Mouse (Mus musculus): Measurements from ENCODE around the gene Angptl8. TPM values are rescaled to one million over a fixed set of nuclear protein-coding genes. Genes with fewer than 3 reads are reported as not detected.

The Angptl8 gene
- polyA plus RNA-seq, 1 experiment from 2014 or later: 14.1 TPM

- H3K36me3 ChIP-seq: peaks cover 18% of the 10 kb centered on the region
- no peaks in the 10 kb centered on the region for H3K27me3 ChIP-seq (replicated peaks)
- no peak overlapping the region for H3K4me3 ChIP-seq
- WGBS (ENCODE audit: insufficient replicate concordance): 71% methylated on average over 4 of the region's 4 CpGs
- ATAC-seq: no peak
- peaks cover 11% of the 10 kb centered on the region; the same call in 1 of the 2 replicates for H3K4me1 ChIP-seq
- H3K9ac ChIP-seq: no peak overlapping the region
- no peak overlapping the region for H3K4me2 ChIP-seq
- no peaks in the 10 kb centered on the region for H3K9me3 ChIP-seq (replicated peaks)
- no peak overlapping the region for H3K27ac ChIP-seq
Measured at GRCm38 (mm10) chr9:21818125-21818524, 17.2 kb upstream of the Angptl8 start.

- Histone ChIP-seq H3K36me3 (peaks cover 17% of the 10 kb centered on the region), H3K27ac (no peak overlapping the region), H3K4me2 (no peak overlapping the region), H3K9me3 (replicated peaks) (no peaks in the 10 kb centered on the region), H3K9ac (no peak overlapping the region), H3K4me3 (no peak overlapping the region), H3K4me1 (peaks cover 11% of the 10 kb centered on the region; the same call in 1 of the 2 replicates), H3K27me3 (replicated peaks) (no peaks in the 10 kb centered on the region)
- no peak for ATAC-seq
- WGBS (ENCODE audit: insufficient replicate concordance): 78% methylated on average over 6 of the region's 6 CpGs
Measured at GRCm38 (mm10) chr9:21818561-21818960, 16.7 kb upstream of the Angptl8 start.

- Histone ChIP-seq H3K27me3 (replicated peaks) (no peaks in the 10 kb centered on the region), H3K4me1 (peaks cover 11% of the 10 kb centered on the region; the same call in 1 of the 2 replicates), H3K4me3 (no peak overlapping the region), H3K4me2 (no peak overlapping the region), H3K9ac (no peak overlapping the region), H3K36me3 (peaks cover 15% of the 10 kb centered on the region), H3K27ac (no peak overlapping the region), H3K9me3 (replicated peaks) (no peaks in the 10 kb centered on the region)
- no peak for ATAC-seq
- 71% methylated on average over 2 of the region's 2 CpGs for WGBS (ENCODE audit: insufficient replicate concordance)
Measured at GRCm38 (mm10) chr9:21819181-21819729, 16.1 kb upstream of the Angptl8 start.

GRCm38 (mm10) chr9:21820183-21820582 is 15.1 kb upstream of the Angptl8 start:
- Histone ChIP-seq H3K9me3 (replicated peaks) (no peaks in the 10 kb centered on the region), H3K4me3 (no peak overlapping the region), H3K4me1 (peaks cover 11% of the 10 kb centered on the region; the same call in 1 of the 2 replicates), H3K9ac (no peak overlapping the region), H3K36me3 (peaks cover 10% of the 10 kb centered on the region; the same call in 1 of the 2 replicates), H3K27me3 (replicated peaks) (no peaks in the 10 kb centered on the region), H3K27ac (no peak overlapping the region), H3K4me2 (no peak overlapping the region)
- no peak for ATAC-seq
- 75% methylated on average over 12 of the region's 12 CpGs for WGBS (ENCODE audit: insufficient replicate concordance)

GRCm38 (mm10) chr9:21822686-21823085 is 12.6 kb upstream of the Angptl8 start:
- Histone ChIP-seq H3K9ac (no peak overlapping the region), H3K4me1 (peaks cover 4% of the 10 kb centered on the region; the same call in 1 of the 2 replicates), H3K36me3 (0 out of 2 replicates have a peak, but pooled peaks cover 5% of the 10 kb centered on the region), H3K4me2 (no peak overlapping the region), H3K27me3 (replicated peaks) (no peaks in the 10 kb centered on the region), H3K27ac (no peak overlapping the region), H3K9me3 (replicated peaks) (no peaks in the 10 kb centered on the region), H3K4me3 (no peak overlapping the region)
- no peak for ATAC-seq
- 71% methylated on average over 6 of the region's 6 CpGs for WGBS (ENCODE audit: insufficient replicate concordance)

GRCm38 (mm10) chr9:21823957-21824356 is 11.4 kb upstream of the Angptl8 start:
- no peaks in the 10 kb centered on the region for H3K9me3 ChIP-seq (replicated peaks)
- H3K4me2 ChIP-seq: no peak overlapping the region
- 0 out of 2 replicates have a peak, but pooled peaks cover 5% of the 10 kb centered on the region for H3K36me3 ChIP-seq
- ATAC-seq: no peak
- WGBS (ENCODE audit: insufficient replicate concordance): 50% methylated on average over 4 of the region's 4 CpGs
- H3K27ac ChIP-seq: no peak overlapping the region
- H3K4me3 ChIP-seq: no peak overlapping the region
- H3K9ac ChIP-seq: no peak overlapping the region
- no peaks in the 10 kb centered on the region for H3K27me3 ChIP-seq (replicated peaks)
- peaks cover 4% of the 10 kb centered on the region; the same call in 1 of the 2 replicates for H3K4me1 ChIP-seq

- ATAC-seq: no peak
Measured at GRCm38 (mm10) chr9:21824366-21824765, 10.9 kb upstream of the Angptl8 start.

GRCm38 (mm10) chr9:21829834-21830460 is 5.4 kb upstream of the Angptl8 start:
- H3K9me3 ChIP-seq (replicated peaks): no peaks in the 10 kb centered on the region
- WGBS (ENCODE audit: insufficient replicate concordance): 71% methylated on average over 14 of the region's 14 CpGs
- H3K36me3 ChIP-seq: peaks cover 18% of the 10 kb centered on the region; the same call in 1 of the 2 replicates
- no peak overlapping the region for H3K27ac ChIP-seq
- H3K9ac ChIP-seq: no peak overlapping the region
- H3K4me2 ChIP-seq: no peak overlapping the region
- peaks cover 10% of the 10 kb centered on the region; the same call in 1 of the 2 replicates for H3K4me1 ChIP-seq
- no peak for ATAC-seq
- no peak overlapping the region for H3K4me3 ChIP-seq
- no peaks in the 10 kb centered on the region for H3K27me3 ChIP-seq (replicated peaks)

More at GRCm38 (mm10) chr9:21824366-21824765, 10.9 kb upstream of the Angptl8 start:
- Histone ChIP-seq H3K9ac (no peak overlapping the region), H3K27ac (no peak overlapping the region), H3K9me3 (replicated peaks) (no peaks in the 10 kb centered on the region), H3K4me1 (peaks cover 4% of the 10 kb centered on the region; the same call in 1 of the 2 replicates), H3K4me3 (no peak overlapping the region), H3K27me3 (replicated peaks) (no peaks in the 10 kb centered on the region), H3K4me2 (no peak overlapping the region), H3K36me3 (0 out of 2 replicates have a peak, but pooled peaks cover 8% of the 10 kb centered on the region)
- WGBS (ENCODE audit: insufficient replicate concordance): 70% methylated on average over 10 of the region's 10 CpGs

- WGBS (ENCODE audit: insufficient replicate concordance): 66% methylated on average over 5 of the region's 5 CpGs
- H3K9ac ChIP-seq: no peak overlapping the region
- no peak for ATAC-seq
- no peaks in the 10 kb centered on the region for H3K9me3 ChIP-seq (replicated peaks)
- H3K4me3 ChIP-seq: no peak overlapping the region
- H3K27me3 ChIP-seq (replicated peaks): no peaks in the 10 kb centered on the region
- peaks cover 10% of the 10 kb centered on the region; the same call in 1 of the 2 replicates for H3K4me1 ChIP-seq
- peaks cover 18% of the 10 kb centered on the region; the same call in 1 of the 2 replicates for H3K36me3 ChIP-seq
- H3K4me2 ChIP-seq: no peak overlapping the region
- H3K27ac ChIP-seq: no peak overlapping the region
Measured at GRCm38 (mm10) chr9:21830461-21830850, 4.9 kb upstream of the Angptl8 start.

GRCm38 (mm10) chr9:21830936-21831335 is 4.4 kb upstream of the Angptl8 start:
- H3K27me3 ChIP-seq (replicated peaks): no peaks in the 10 kb centered on the region
- no peak overlapping the region for H3K4me2 ChIP-seq
- H3K9ac ChIP-seq: no peak overlapping the region
- no peak overlapping the region for H3K4me3 ChIP-seq
- H3K36me3 ChIP-seq: peaks cover 21% of the 10 kb centered on the region
- H3K27ac ChIP-seq: no peak overlapping the region
- ATAC-seq: no peak
- H3K4me1 ChIP-seq: peaks cover 10% of the 10 kb centered on the region; the same call in 1 of the 2 replicates
- no peaks in the 10 kb centered on the region for H3K9me3 ChIP-seq (replicated peaks)
- 80% methylated on average over 11 of the region's 11 CpGs for WGBS (ENCODE audit: insufficient replicate concordance)

- H3K4me3 ChIP-seq: no peak overlapping the region
- H3K9me3 ChIP-seq (replicated peaks): no peaks in the 10 kb centered on the region
- H3K4me1 ChIP-seq: peaks cover 10% of the 10 kb centered on the region; the same call in 1 of the 2 replicates
- no peaks in the 10 kb centered on the region for H3K27me3 ChIP-seq (replicated peaks)
- WGBS (ENCODE audit: insufficient replicate concordance): 77% methylated on average over 20 of the region's 20 CpGs
- peaks cover 25% of the 10 kb centered on the region for H3K36me3 ChIP-seq
- H3K9ac ChIP-seq: no peak overlapping the region
- H3K4me2 ChIP-seq: no peak overlapping the region
- ATAC-seq: peak; percentile 16; the same call in 1 of the 2 replicates
- H3K27ac ChIP-seq: peak overlapping the region; percentile 39; the same call in 1 of the 2 replicates
Measured at GRCm38 (mm10) chr9:21831558-21832240, 3.6 kb upstream of the Angptl8 start.

- Histone ChIP-seq H3K36me3 (peaks cover 32% of the 10 kb centered on the region), H3K27ac (no peak overlapping the region), H3K9me3 (replicated peaks) (no peaks in the 10 kb centered on the region), H3K4me3 (no peak overlapping the region), H3K27me3 (replicated peaks) (no peaks in the 10 kb centered on the region), H3K4me1 (no peaks in the 10 kb centered on the region), H3K4me2 (no peak overlapping the region), H3K9ac (no peak overlapping the region)
- ATAC-seq: no peak
- WGBS (ENCODE audit: insufficient replicate concordance): 71% methylated on average over 2 of the region's 2 CpGs
Measured at GRCm38 (mm10) chr9:21837690-21838089, 2.4 kb downstream of the Angptl8 start.
